Mouse (Mus musculus): ENCODE data around the gene Nudt16l1.

The Nudt16l1 gene

GRCm38 (mm10) chr16:4938461-4938860 lies at the start of gene Nudt16l1:
Gene Nudt16l1, plus strand, starts transcription at chr16:4938761.
- CTCF ChIA-PET, result no interaction called here

- CTCF ChIA-PET, result no interaction called here
Observed at GRCm38 (mm10) chr16:4890201-4890709, 48.3 kb upstream of the Nudt16l1 start.

- CTCF ChIA-PET, result interaction anchor here (0.7 kb wide), 1 partner anchor 21 kb away, joined by 3 read pairs; no protein-coding TSS in a partner anchor
Observed at GRCm38 (mm10) chr16:4892171-4892570, 46.4 kb upstream of the Nudt16l1 start.

- CTCF ChIA-PET, result interaction anchor here (0.6 kb wide), 1 partner anchor 14 kb away, joined by 12 read pairs; the partner anchor contains the start of gene Ubald1
Observed at GRCm38 (mm10) chr16:4894201-4894908, 44.2 kb upstream of the Nudt16l1 start.

GRCm38 (mm10) chr16:4896249-4897027 lies 42.1 kb upstream of the Nudt16l1 start:
- CTCF ChIA-PET, result interaction anchor here (0.7 kb wide), 1 partner anchor 12 kb away, joined by 5 read pairs; no protein-coding TSS in a partner anchor

GRCm38 (mm10) chr16:4897146-4897730 lies 41.3 kb upstream of the Nudt16l1 start:
- CTCF ChIA-PET, result no interaction called here

GRCm38 (mm10) chr16:4898881-4899280 lies 39.7 kb upstream of the Nudt16l1 start:
- CTCF ChIA-PET, result no interaction called here

GRCm38 (mm10) chr16:4899711-4900110 lies 38.9 kb upstream of the Nudt16l1 start:
- CTCF ChIA-PET, result no interaction called here

- CTCF ChIA-PET, result no interaction called here
Observed at GRCm38 (mm10) chr16:4901167-4901566, 37.4 kb upstream of the Nudt16l1 start.

GRCm38 (mm10) chr16:4902390-4902789 lies 36.2 kb upstream of the Nudt16l1 start:
- CTCF ChIA-PET, result no interaction called here

- CTCF ChIA-PET, result interaction anchor here (0.6 kb wide), 1 partner anchor 28 kb away, joined by 8 read pairs; no protein-coding TSS in a partner anchor
Observed at GRCm38 (mm10) chr16:4903491-4904102, 35.0 kb upstream of the Nudt16l1 start.

GRCm38 (mm10) chr16:4904878-4905277 lies 33.7 kb upstream of the Nudt16l1 start:
- CTCF ChIA-PET, result interaction anchor here (0.5 kb wide), 1 partner anchor 169 kb away, joined by 3 read pairs; no protein-coding TSS in a partner anchor

- CTCF ChIA-PET, result no interaction called here
Observed at GRCm38 (mm10) chr16:4905591-4905990, 33.0 kb upstream of the Nudt16l1 start.

- CTCF ChIA-PET, result no interaction called here
Observed at GRCm38 (mm10) chr16:4906559-4906958, 32.0 kb upstream of the Nudt16l1 start.

GRCm38 (mm10) chr16:4907386-4907785 lies 31.2 kb upstream of the Nudt16l1 start:
- CTCF ChIA-PET, result interaction anchor here (0.7 kb wide), 1 partner anchor 36 kb away, joined by 3 read pairs; no protein-coding TSS in a partner anchor

- CTCF ChIA-PET, result interaction anchor here (0.5 to 0.7 kb wide), 2 partner anchors 12 to 37 kb away, joined by 3 to 5 read pairs; no protein-coding TSS in a partner anchor
Observed at GRCm38 (mm10) chr16:4907972-4908371, 30.6 kb upstream of the Nudt16l1 start.

- CTCF ChIA-PET, result no interaction called here
Observed at GRCm38 (mm10) chr16:4909745-4910144, 28.8 kb upstream of the Nudt16l1 start.

- CTCF ChIA-PET, result no interaction called here
Observed at GRCm38 (mm10) chr16:4910758-4911157, 27.8 kb upstream of the Nudt16l1 start.

- CTCF ChIA-PET, result no interaction called here
Observed at GRCm38 (mm10) chr16:4912074-4912648, 26.4 kb upstream of the Nudt16l1 start.

- CTCF ChIA-PET, result interaction anchor here (0.9 to 2.0 kb wide), 4 partner anchors 21 to 39 kb away, joined by 3 to 10 read pairs (median 4); partner anchors contain the start of gene Ubald1
Observed at GRCm38 (mm10) chr16:4912907-4913782, 25.4 kb upstream of the Nudt16l1 start.
